Mouse (Mus musculus) intestine, postnatal 0 days (tissue): Measurements from ENCODE around the gene Clasp1. TPM values are rescaled to one million over a fixed set of nuclear protein-coding genes. Genes with fewer than 3 reads are reported as not detected.

ENCODE experiments used
- ATAC-seq: fragments of 200-750 bp; cut with Nextera tagmentation; 2 replicates; pipeline ENCODE4 v1.8.0; 2017; ENCODE audit warnings: mild to moderate bottlenecking, moderate TSS enrichment, moderate library complexity
- H3K27ac ChIP-seq: fragments of 300-500 bp; sonication (generic); 2 replicates; pipeline ENCODE4 v1.5.1; 2014; ENCODE audit warnings: mild to moderate bottlenecking, low read depth, low read length, moderate library complexity
- H3K27me3 ChIP-seq: fragments of 300-500 bp; sonication (generic); replicated peaks from 2 replicates; pipeline ENCODE4 v1.6.1; 2014; ENCODE audit warnings: low read length, mixed read lengths; ENCODE audit not compliant: control insufficient read depth, insufficient read depth
- H3K36me3 ChIP-seq: fragments of 300-500 bp; sonication (generic); 2 replicates; pipeline ENCODE4 v1.6.1; 2014; ENCODE audit warnings: mild to moderate bottlenecking, moderate library complexity; ENCODE audit not compliant: control insufficient read depth, insufficient read depth
- H3K4me1 ChIP-seq: fragments of 300-500 bp; sonication (generic); replicated peaks from 2 replicates; pipeline ENCODE4 v1.6.1; 2014; ENCODE audit warnings: antibody characterized with exemption, low read length, mixed read lengths; ENCODE audit not compliant: control insufficient read depth, insufficient read depth
- H3K4me2 ChIP-seq: fragments of 300-500 bp; sonication (generic); replicated peaks from 2 replicates; pipeline ENCODE4 v1.6.1; 2014; ENCODE audit warnings: low read depth, mild to moderate bottlenecking, moderate library complexity
- H3K4me3 ChIP-seq: fragments of 300-500 bp; sonication (generic); 2 replicates; pipeline ENCODE4 v1.5.1; 2014; ENCODE audit warnings: low read depth, low read length
- H3K9ac ChIP-seq: fragments of 300-500 bp; sonication (generic); 2 replicates; pipeline ENCODE4 v1.6.1; 2014; ENCODE audit warnings: mild to moderate bottlenecking, low read depth, low read length
- H3K9me3 ChIP-seq: fragments of 300-500 bp; sonication (generic); 2 replicates; pipeline ENCODE4 v1.6.1; 2016; ENCODE audit warnings: mixed run types; ENCODE audit not compliant: control insufficient read depth
- CTCF ChIP-seq: sonication (generic); IDR thresholded peaks from 2 replicates; pipeline ENCODE4 v1.5.1; 2016; ENCODE audit warnings: low read depth, mild to moderate bottlenecking, control low read depth, antibody characterized with exemption, moderate library complexity
- WGBS: fragments of 180-500 bp; shearing (Covaris S2); extraction: QIAGEN DNeasy Blood & Tissue Kit; methylation state at CpG from one replicate; pipeline ENCODE4 v1.1.7; 2014; 5-methylcytosine and 5-hydroxymethylcytosine counted together
- polyA plus RNA-seq: library from polyadenylated mRNA; unstranded; fragments of >200 nt; fragmentation: Nextera tagmentation; extraction: Ambion mirVana; gene quantifications from 2 replicates; pipeline ENCODE4 v1.2.1, GENCODE M21; 2015

The Clasp1 gene
- polyA plus RNA-seq, 1 experiment from 2014 or later, result 8.7 TPM

DNA sequence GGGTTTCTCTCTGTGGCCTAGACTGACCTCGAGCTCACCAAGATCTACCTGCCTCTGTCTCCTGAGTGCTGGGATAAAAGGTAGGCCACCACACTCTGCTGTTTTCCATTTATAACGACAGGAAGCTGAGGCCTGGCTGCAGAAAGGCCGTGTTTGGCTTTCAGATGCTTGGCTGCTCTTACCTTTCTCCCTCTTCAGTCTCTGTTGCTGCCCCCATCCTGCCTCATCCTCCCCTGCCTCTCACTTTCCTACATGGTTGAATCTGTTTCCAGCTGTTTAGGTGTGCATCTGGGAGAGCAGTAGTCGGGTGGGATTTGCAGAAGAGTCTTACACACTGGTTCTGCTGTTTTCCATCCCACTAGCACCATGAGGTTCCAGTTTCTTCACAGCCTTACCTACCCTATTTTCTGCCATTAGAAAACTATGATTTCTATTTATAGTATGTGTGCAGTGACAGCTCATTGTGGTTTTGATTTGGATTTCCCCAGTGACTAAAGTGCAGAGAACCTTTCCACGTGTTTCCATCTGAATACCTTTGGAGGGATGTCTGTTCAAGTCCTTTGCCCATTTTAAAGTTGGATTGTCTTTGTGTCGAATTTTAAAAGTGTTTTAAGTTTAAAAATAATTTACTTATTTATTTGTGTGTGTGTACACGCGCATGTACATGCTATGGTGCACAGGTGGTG lies 10.9 kb downstream of the Clasp1 start:
- Histone ChIP-seq H3K36me3 (0 out of 2 replicates have a peak, but pooled peaks cover 2% of the 10 kb centered on the region), H3K27me3 (no peaks in the 10 kb centered on the region), H3K4me1 (no peaks in the 10 kb centered on the region), H3K4me2 (no peak overlapping the region), H3K9ac (no peak overlapping the region), H3K9me3 (no peaks in the 10 kb centered on the region), H3K27ac (no peak overlapping the region), H3K4me3 (no peak overlapping the region)
- ATAC-seq, result no peak
- no peak for TF ChIP-seq CTCF
- 79% methylated on average over 8 of the region's 8 CpGs for WGBS

DNA sequence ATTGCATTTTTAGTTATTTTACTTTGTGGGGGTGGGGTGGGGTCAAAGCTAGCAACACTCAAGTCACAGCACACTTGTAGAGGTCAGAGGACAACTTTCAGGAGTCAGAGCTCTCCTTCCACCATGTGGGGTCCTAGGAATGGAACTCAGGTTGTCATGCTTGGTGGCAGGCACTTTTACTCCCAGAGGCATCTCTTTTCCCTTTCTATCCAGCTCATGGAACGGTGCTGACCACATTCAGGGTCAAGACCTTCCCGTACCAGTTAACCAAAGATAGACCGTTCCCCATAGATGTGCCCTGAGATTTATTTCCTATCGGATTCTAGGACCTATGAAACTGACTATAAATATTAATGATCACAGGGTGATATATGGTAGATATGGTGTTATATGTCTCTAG lies 13.1 kb downstream of the Clasp1 start:
- ATAC-seq, result no peak
- Histone ChIP-seq H3K9me3 (no peaks in the 10 kb centered on the region), H3K9ac (no peak overlapping the region), H3K27me3 (no peaks in the 10 kb centered on the region), H3K4me1 (no peaks in the 10 kb centered on the region), H3K36me3 (0 out of 2 replicates have a peak, but pooled peaks cover 2% of the 10 kb centered on the region), H3K4me2 (no peak overlapping the region), H3K27ac (no peak overlapping the region), H3K4me3 (no peak overlapping the region)
- 93% methylated on average over 4 of the region's 4 CpGs for WGBS
- no peak for TF ChIP-seq CTCF

DNA sequence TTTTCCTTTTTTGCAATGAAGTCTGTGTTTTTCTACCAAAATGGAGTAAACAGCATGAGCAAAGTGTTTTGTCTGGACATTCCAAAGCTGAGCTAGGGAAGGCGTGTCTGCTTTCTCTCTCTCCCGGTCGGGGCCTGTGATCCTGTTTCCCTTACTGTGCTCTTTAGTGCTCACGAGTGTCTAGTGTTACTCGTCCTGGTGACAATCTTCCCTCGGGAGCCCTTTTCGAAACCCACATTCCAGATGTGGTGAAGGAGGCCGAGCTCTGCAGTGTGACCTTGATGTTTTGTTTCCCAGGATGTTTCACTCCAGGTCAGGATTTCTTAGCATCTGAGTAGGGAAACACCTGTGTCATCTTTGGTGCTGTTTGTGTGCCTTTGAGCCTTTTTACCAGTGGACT lies 13.7 kb downstream of the Clasp1 start:
- no peak overlapping the region; the same call in 1 of the 2 replicates for H3K27ac ChIP-seq
- no peaks in the 10 kb centered on the region for H3K4me1 ChIP-seq
- no peaks in the 10 kb centered on the region for H3K9me3 ChIP-seq
- no peak for TF ChIP-seq CTCF
- ATAC-seq, result no peak
- H3K36me3 ChIP-seq, result 0 out of 2 replicates have a peak, but pooled peaks cover 2% of the 10 kb centered on the region
- H3K9ac ChIP-seq, result no peak overlapping the region
- WGBS, result 48% methylated on average over 8 of the region's 8 CpGs
- H3K27me3 ChIP-seq, result no peaks in the 10 kb centered on the region
- no peak overlapping the region for H3K4me3 ChIP-seq
- H3K4me2 ChIP-seq, result no peak overlapping the region

DNA sequence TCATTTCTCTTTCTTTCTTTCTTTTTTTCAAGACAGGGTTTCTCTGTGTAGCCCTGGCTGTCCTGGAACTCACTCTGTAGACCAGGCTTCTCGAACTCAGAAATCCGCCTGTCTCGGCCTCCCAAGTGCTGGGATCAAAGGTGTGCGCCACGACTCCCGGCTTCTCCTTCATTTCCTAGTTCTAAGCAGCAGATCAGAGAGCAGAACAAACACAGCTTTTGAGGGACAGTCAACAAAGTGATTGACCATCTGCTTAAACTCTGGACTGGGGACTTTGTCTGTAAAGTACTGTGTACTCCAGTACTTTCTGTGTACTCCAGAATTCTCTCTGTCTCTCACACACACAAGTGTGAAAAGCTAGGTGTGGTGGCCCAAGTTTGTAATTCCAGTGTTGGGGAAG lies 14.1 kb downstream of the Clasp1 start:
- Histone ChIP-seq H3K4me2 (no peak overlapping the region), H3K27ac (no peak overlapping the region; the same call in 1 of the 2 replicates), H3K9me3 (no peaks in the 10 kb centered on the region), H3K27me3 (no peaks in the 10 kb centered on the region), H3K36me3 (0 out of 2 replicates have a peak, but pooled peaks cover 2% of the 10 kb centered on the region), H3K4me3 (no peak overlapping the region), H3K4me1 (no peaks in the 10 kb centered on the region), H3K9ac (no peak overlapping the region)
- ATAC-seq, result no peak
- TF ChIP-seq CTCF, result no peak
- 68% methylated on average over 6 of the region's 6 CpGs for WGBS

DNA sequence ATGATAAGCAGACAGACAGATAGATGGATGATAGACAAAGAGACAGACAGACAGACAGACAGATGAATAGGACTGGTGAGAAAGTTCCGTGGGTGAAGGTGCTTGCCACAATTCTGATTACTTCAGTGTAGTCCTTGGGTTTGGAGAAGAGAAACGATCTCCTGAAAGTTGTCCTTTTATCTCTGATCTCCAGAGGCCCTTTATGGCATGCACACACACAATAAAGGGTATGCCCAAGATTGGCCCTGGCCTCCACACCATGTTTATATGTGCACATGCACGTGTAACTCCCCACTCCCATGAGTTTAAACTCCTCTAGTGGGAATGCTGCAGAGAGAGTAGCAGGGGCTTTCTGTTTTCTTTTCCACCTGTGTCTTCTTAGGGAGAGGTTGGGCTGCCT lies 14.6 kb downstream of the Clasp1 start:
- no peaks in the 10 kb centered on the region for H3K4me1 ChIP-seq
- no peak for ATAC-seq
- no peak overlapping the region for H3K27ac ChIP-seq
- 41% methylated on average over 3 of the region's 3 CpGs for WGBS
- H3K36me3 ChIP-seq, result 0 out of 2 replicates have a peak, but pooled peaks cover 2% of the 10 kb centered on the region
- no peaks in the 10 kb centered on the region for H3K27me3 ChIP-seq
- H3K9ac ChIP-seq, result no peak overlapping the region
- TF ChIP-seq CTCF, result no peak
- H3K9me3 ChIP-seq, result no peaks in the 10 kb centered on the region
- no peak overlapping the region for H3K4me2 ChIP-seq
- no peak overlapping the region for H3K4me3 ChIP-seq

DNA sequence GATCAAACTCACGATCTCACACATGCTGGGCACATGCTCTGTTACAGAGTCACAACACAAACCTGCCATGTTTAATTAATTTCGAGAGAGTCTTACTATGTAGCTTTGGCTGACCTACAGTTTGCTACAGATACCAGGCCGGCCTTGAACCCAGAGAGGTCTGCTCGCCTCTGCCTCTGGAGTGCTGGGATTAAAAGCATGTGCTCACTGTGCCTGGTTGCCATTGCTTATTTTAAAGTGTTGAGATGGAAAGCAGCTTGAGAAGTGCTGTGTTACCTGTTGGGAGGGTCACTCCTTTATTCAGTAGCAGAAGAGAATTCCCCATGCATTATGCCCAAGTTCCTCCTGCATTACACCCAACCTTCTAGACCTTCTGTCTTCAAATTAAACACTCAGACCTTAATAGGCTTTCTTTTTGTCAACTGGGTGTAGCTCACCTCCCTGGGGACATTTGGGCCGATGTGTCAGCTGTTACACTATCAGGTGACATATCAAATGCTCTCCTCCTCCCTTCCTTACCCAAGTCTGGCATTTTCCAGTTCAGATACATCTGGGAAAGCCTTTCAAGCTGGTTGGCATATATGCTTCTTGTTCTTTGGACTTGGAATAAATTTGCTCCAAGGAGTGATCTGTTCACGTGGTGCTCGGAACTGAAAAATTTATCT lies 18.9 kb downstream of the Clasp1 start:
- no peak overlapping the region for H3K27ac ChIP-seq
- no peaks in the 10 kb centered on the region for H3K36me3 ChIP-seq
- no peak overlapping the region for H3K4me2 ChIP-seq
- no peak overlapping the region for H3K4me3 ChIP-seq
- no peak for TF ChIP-seq CTCF
- no peaks in the 10 kb centered on the region for H3K27me3 ChIP-seq
- H3K4me1 ChIP-seq, result no peaks in the 10 kb centered on the region
- no peaks in the 10 kb centered on the region for H3K9me3 ChIP-seq
- 88% methylated on average over 7 of the region's 7 CpGs for WGBS
- H3K9ac ChIP-seq, result no peak overlapping the region
- no peak for ATAC-seq
